9 mouse cellular contexts compared by ENCODE assay signal in the genomic region with DNA sequence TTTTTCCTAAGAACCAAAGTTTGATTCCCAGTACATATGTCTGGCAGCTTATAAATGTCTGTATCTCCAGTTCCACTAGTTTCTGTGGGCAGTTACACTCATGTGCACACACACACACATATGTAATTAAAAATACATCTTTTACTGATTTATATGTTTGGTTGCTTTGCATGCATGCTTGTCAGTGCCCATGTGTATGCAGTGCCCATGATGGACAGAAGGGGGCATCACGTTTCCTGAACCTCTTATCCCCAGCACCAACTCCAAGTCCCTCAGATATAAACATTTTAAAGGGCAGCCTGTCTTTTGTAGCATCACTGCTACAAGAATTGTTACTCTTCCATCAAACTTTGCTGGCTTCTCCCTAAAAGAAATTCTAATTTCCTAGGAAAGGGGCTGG. TPM values are rescaled to one million over a fixed set of nuclear protein-coding genes. Genes with fewer than 3 reads are reported as not detected.
A peak's percentile ranks its signal among the peaks of the same experiment; 100 is the strongest.
DNase-seq lines count a peak whose midpoint lies in the region; ATAC-seq and TF ChIP-seq lines count a peak whose summit lies in the region.
"Had no signal": no experiment of that assay in that cellular context is flagged by ENCODE, and none has a peak within 500 bp of the region (broad histone marks: within the 10 kb centered on the region; RNA-seq: fewer than 3 reads in every experiment).

No protein-coding gene starts in this region.

- H3K79me2 ChIP-seq in heart, adult 2 months (replicated peaks; ENCODE audit: control insufficient read depth, insufficient read depth, low read length), result no peaks in the 10 kb centered on the region

- no peaks in the 10 kb centered on the region for H3K9me3 ChIP-seq in heart, embryonic 12.5 days (replicated peaks)
- H3K9me3 ChIP-seq in kidney, postnatal 0 days (replicated peaks; ENCODE audit: low read length), result no peaks in the 10 kb centered on the region

- H3K4me1 ChIP-seq in heart, adult 2 months (ENCODE audit: control insufficient read depth, insufficient read depth, low read length), result no peaks in the 10 kb centered on the region
- H3K4me1 ChIP-seq in heart, embryonic 12.5 days (replicated peaks), result no peaks in the 10 kb centered on the region
- no peaks in the 10 kb centered on the region for H3K4me1 ChIP-seq in kidney, postnatal 0 days (replicated peaks; ENCODE audit: insufficient read depth, low read length)

- intact Hi-C loops in heart, adult 2 months (cut with DNase I), result loop anchor here (5.0 kb wide), 2 partner anchors 36 to 101 kb away; no protein-coding TSS in a partner anchor

- ATAC-seq in heart, embryonic 12.5 days (ENCODE audit: insufficient number of reproducible peaks, low FRiP score), result no peak
- no peak for ATAC-seq in kidney, postnatal 0 days (replicated peaks; ENCODE audit: low FRiP score, low read depth)
- peak; percentile 66 for ATAC-seq in monocyte, adult 5-6 weeks (replicated peaks; ENCODE audit: insufficient number of reproducible peaks, low FRiP score, low TSS enrichment, poor library complexity, severe bottlenecking)

- peak; percentile 90; the same call in 1 of the 2 replicates for TF ChIP-seq CTCF in heart, adult 2 months (IDR thresholded peaks at IDR 0.05)
- TF ChIP-seq CTCF in kidney, postnatal 0 days (IDR thresholded peaks at IDR 0.05; ENCODE audit: low read depth), result peak; percentile 79

- H3K27ac ChIP-seq in heart, adult 2 months, result no peak overlapping the region
- no peak overlapping the region for H3K27ac ChIP-seq in heart, embryonic 12.5 days (ENCODE audit: poor library complexity, severe bottlenecking)
- H3K27ac ChIP-seq in kidney, postnatal 0 days, result no peak overlapping the region

- no peak overlapping the region for H3K9ac ChIP-seq in heart, adult 2 months (ENCODE audit: low read depth, low read length)
- H3K9ac ChIP-seq in heart, embryonic 12.5 days, result no peak overlapping the region
- H3K9ac ChIP-seq in kidney, postnatal 0 days (ENCODE audit: low read depth, low read length), result no peak overlapping the region

- H3K36me3 ChIP-seq in heart, adult 2 months (ENCODE audit: control insufficient read depth, insufficient read depth, low read length), result no peaks in the 10 kb centered on the region
- H3K36me3 ChIP-seq in heart, embryonic 12.5 days, result peaks cover 71% of the 10 kb centered on the region
- H3K36me3 ChIP-seq in kidney, postnatal 0 days (ENCODE audit: insufficient read depth, low read length), result peaks cover 31% of the 10 kb centered on the region

- no peak overlapping the region for H3K4me2 ChIP-seq in heart, embryonic 12.5 days
- no peak overlapping the region for H3K4me2 ChIP-seq in kidney, postnatal 0 days (ENCODE audit: low read length)

- H3K4me3 ChIP-seq in heart, adult 2 months, result no peak overlapping the region
- no peak overlapping the region for H3K4me3 ChIP-seq in heart, embryonic 12.5 days
- H3K4me3 ChIP-seq in kidney, postnatal 0 days (replicated peaks; ENCODE audit: low read depth, low read length), result no peak overlapping the region

- no peak for TF ChIP-seq EP300 in heart, adult 2 months (IDR thresholded peaks at IDR 0.05; ENCODE audit: insufficient read depth, low read depth, low read length)

- DNase-seq in heart, adult 2 months, result peak; percentile 31 to 60
- peak; percentile 35 to 41 for DNase-seq in right cerebral cortex, adult 2 months (ENCODE audit: low spot score in 2 of 2)
- no peak for DNase-seq in right cerebral cortex, postnatal 36 days (ENCODE audit: low spot score in 2 of 2)
- DNase-seq in adrenal gland, postnatal 25 days, result peak; percentile 45
- DNase-seq in kidney, postnatal 0 days (ENCODE audit: low spot score), result peak; percentile 78
- no peak for DNase-seq in frontal cortex, postnatal 14 days (ENCODE audit: low spot score in 2 of 2)

- no peaks in the 10 kb centered on the region for H3K27me3 ChIP-seq in heart, adult 2 months (ENCODE audit: control insufficient read depth, insufficient read depth, low read length)
- H3K27me3 ChIP-seq in heart, embryonic 12.5 days (replicated peaks), result no peaks in the 10 kb centered on the region
- H3K27me3 ChIP-seq in kidney, postnatal 0 days (ENCODE audit: insufficient read depth, low read length), result no peaks in the 10 kb centered on the region

- TF ChIP-seq POLR2A in heart, adult 2 months (IDR thresholded peaks at IDR 0.05; ENCODE audit: insufficient read depth, low read depth, low read length), result no peak

- 3% methylated on average over 1 of the region's 1 CpGs for WGBS in heart, adult 2 months
- WGBS in heart, embryonic 12.5 days, result 13% methylated on average over 1 of the region's 1 CpGs
- 14% methylated on average over 1 of the region's 1 CpGs for WGBS in kidney, postnatal 0 days

RNA-seq across cellular contexts. Expression of gene Aaas, which starts 9.0 kb away (rescaled TPM):
- 10 to 100 TPM; 10.8 to 13.2 TPM for total RNA-seq in heart, adult 2 months (2021)
- polyA plus RNA-seq in heart, adult 2 months (2012; rRNA removed), result 22.1 and 26.2 TPM in 2 replicates
- 53.8 and 55.8 TPM in 2 replicates for polyA plus RNA-seq in heart, embryonic 12.5 days (2016; fragmentation: Nextera tagmentation; extraction: Ambion mirVana)
- total RNA-seq in adrenal gland, postnatal 25 days (2021), result 14.4 and 24.0 TPM in 2 replicates
- 37.1 and 42.2 TPM in 2 replicates for polyA plus RNA-seq in kidney, postnatal 0 days (2015; fragmentation: Nextera tagmentation; extraction: Ambion mirVana)
- 16.5 to 50.9 TPM (median 46.2 TPM) in 3 replicates for total RNA-seq in monocyte, adult 5-6 weeks (2017)

RNA-seq across cellular contexts. Expression of gene Myg1, which starts 10.1 kb away (rescaled TPM):
- 10 to 100 TPM; 19.0 to 24.1 TPM for total RNA-seq in heart, adult 2 months (2021)
- 27.8 and 36.7 TPM in 2 replicates for polyA plus RNA-seq in heart, adult 2 months (2012; rRNA removed)
- 58.8 and 60.7 TPM in 2 replicates for polyA plus RNA-seq in heart, embryonic 12.5 days (2016; fragmentation: Nextera tagmentation; extraction: Ambion mirVana)
- total RNA-seq in adrenal gland, postnatal 25 days (2021), result 72.4 and 77.8 TPM in 2 replicates
- 84.9 and 86.9 TPM in 2 replicates for polyA plus RNA-seq in kidney, postnatal 0 days (2015; fragmentation: Nextera tagmentation; extraction: Ambion mirVana)
- total RNA-seq in monocyte, adult 5-6 weeks (2017), result 20.0 to 37.9 TPM (median 27.2 TPM) in 3 replicates

RNA-seq across cellular contexts. Expression of gene Pfdn5, which starts 15.7 kb away (rescaled TPM):
- total RNA-seq in heart, adult 2 months (2021), result 100 to 1,000 TPM; 287 to 351 TPM
- 82.0 and 160 TPM in 2 replicates for polyA plus RNA-seq in heart, adult 2 months (2012; rRNA removed)
- 267 and 273 TPM in 2 replicates for polyA plus RNA-seq in heart, embryonic 12.5 days (2016; fragmentation: Nextera tagmentation; extraction: Ambion mirVana)
- 379 TPM in 2 replicates for total RNA-seq in adrenal gland, postnatal 25 days (2021)
- polyA plus RNA-seq in kidney, postnatal 0 days (2015; fragmentation: Nextera tagmentation; extraction: Ambion mirVana), result 511 and 565 TPM in 2 replicates
- total RNA-seq in monocyte, adult 5-6 weeks (2017), result 576 to 776 TPM (median 626 TPM) in 3 replicates

RNA-seq across cellular contexts. Expression of gene Sp7, which starts 25.4 kb away (rescaled TPM):
- total RNA-seq in heart, adult 2 months (2021), result not detected
- 0.06 TPM in 1 of 2 replicates, not detected in the other for polyA plus RNA-seq in heart, adult 2 months (2012; rRNA removed)
- 0.34 and 0.58 TPM in 2 replicates for polyA plus RNA-seq in heart, embryonic 12.5 days (2016; fragmentation: Nextera tagmentation; extraction: Ambion mirVana)
- total RNA-seq in adrenal gland, postnatal 25 days (2021), result 0.15 TPM in 1 of 2 replicates, not detected in the other
- 0.61 and 1.1 TPM in 2 replicates for polyA plus RNA-seq in kidney, postnatal 0 days (2015; fragmentation: Nextera tagmentation; extraction: Ambion mirVana)
- not detected in 3 replicates for total RNA-seq in monocyte, adult 5-6 weeks (2017)
- polyA plus RNA-seq: large intestine, adult 2 months had no signal

RNA-seq across cellular contexts. Expression of gene Espl1, which starts 45.5 kb away (rescaled TPM):
- 1 to 10 TPM; 1.0 to 1.4 TPM for total RNA-seq in heart, adult 2 months (2021)
- 1.6 and 2.4 TPM in 2 replicates for polyA plus RNA-seq in heart, adult 2 months (2012; rRNA removed)
- polyA plus RNA-seq in heart, embryonic 12.5 days (2016; fragmentation: Nextera tagmentation; extraction: Ambion mirVana), result 24.0 and 26.1 TPM in 2 replicates
- total RNA-seq in adrenal gland, postnatal 25 days (2021), result 4.1 and 6.3 TPM in 2 replicates
- polyA plus RNA-seq in kidney, postnatal 0 days (2015; fragmentation: Nextera tagmentation; extraction: Ambion mirVana), result 6.1 and 7.5 TPM in 2 replicates
- 0.76 to 4.6 TPM (median 4.0 TPM) in 3 replicates for total RNA-seq in monocyte, adult 5-6 weeks (2017)

Comparison
In these comparisons a context has a peak if more than half of its experiments do, and no peak if none do; other contexts are left out.
1. DNase-seq: peak in heart, adult 2 months (2 of 2), right cerebral cortex, adult 2 months (2 of 2), adrenal gland, postnatal 25 days (single experiment) and kidney, postnatal 0 days (single experiment); none in right cerebral cortex, postnatal 36 days (0 of 2) and frontal cortex, postnatal 14 days (0 of 2).